Mouse (Mus musculus) frontal cortex, adult 2 months (tissue): ENCODE results near the gene Tnni1. TPM values are rescaled to one million over a fixed set of nuclear protein-coding genes. Genes with fewer than 3 reads are reported as not detected.

Experiments
- polyA plus RNA-seq: library from polyadenylated mRNA; depleted of rRNA; stranded (reverse); fragments of >200 nt; gene quantifications from 2 replicates; pipeline ENCODE4 v1.2.3, GENCODE M21; 2012; rRNA removed

Tnni1 gene
- polyA plus RNA-seq, 1 experiment = 10.5 TPM

Other genes with a start within 250 kb of the Tnni1 start
- 49.4 and 61.9 TPM in 2 replicates for gene Nav1, start 172.1 kb upstream of the Tnni1 start, polyA plus RNA-seq
- 205 and 232 TPM in 2 replicates for gene Csrp1, start 59.4 kb upstream of the Tnni1 start, polyA plus RNA-seq
- 33.6 and 41.1 TPM in 2 replicates for gene Phlda3, start 13.3 kb upstream of the Tnni1 start, polyA plus RNA-seq
- 1.6 and 1.8 TPM in 2 replicates for gene Lad1, start 39.2 kb downstream of the Tnni1 start, polyA plus RNA-seq
- 11.6 and 13.8 TPM in 2 replicates for gene Tnnt2, start 56.9 kb downstream of the Tnni1 start, polyA plus RNA-seq
- 0.24 and 0.40 TPM in 2 replicates for gene Pkp1, start 139.8 kb downstream of the Tnni1 start, polyA plus RNA-seq
- 12.1 and 17.9 TPM in 2 replicates for gene Igfn1, start 226.9 kb downstream of the Tnni1 start, polyA plus RNA-seq
- 108 and 113 TPM in 2 replicates for gene Tmem9, start 228.7 kb downstream of the Tnni1 start, polyA plus RNA-seq